Mouse (Mus musculus) layer of hippocampus, adult 9-10 months (tissue): ENCODE measurements at regions not wholly inside any gene's neighbourhood (a gene's known extent, or its start where the extent isn't known, plus 50 kb on each side); places are given as distances from the start of the nearest gene placed in this dataset.

Source experiments
- DNase-seq: peaks from one replicate; pipeline ENCODE4 v3.0.0; 2022; ENCODE audit warnings: low spot score

DNA sequence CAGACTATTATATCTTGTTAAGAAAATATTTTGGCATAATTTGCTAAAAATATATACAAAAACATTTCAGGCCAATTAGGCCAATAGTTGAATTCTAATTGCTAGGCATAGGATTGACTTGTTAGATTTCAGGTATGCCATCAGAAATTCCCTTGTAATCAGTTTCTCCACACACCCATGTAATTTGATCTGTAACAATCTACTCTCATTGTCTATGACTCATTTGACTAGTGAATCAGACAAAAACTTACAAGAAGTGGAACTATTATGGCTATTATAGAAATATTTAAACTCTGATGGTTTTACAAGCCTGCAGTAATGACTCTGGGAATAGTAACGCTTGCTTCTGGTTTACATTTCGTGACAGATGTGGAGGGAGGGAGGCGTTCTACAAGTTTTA lies 338.9 kb upstream of the Ptbp2 start:
- no peak for DNase-seq

- DNase-seq: no peak
Measured at GRCm38 (mm10) chr3:120083171-120083932, 299.1 kb upstream of the Ptbp2 start.

GRCm38 (mm10) chr3:120073528-120073927 lies 289.3 kb upstream of the Ptbp2 start:
- DNase-seq: no peak

DNA sequence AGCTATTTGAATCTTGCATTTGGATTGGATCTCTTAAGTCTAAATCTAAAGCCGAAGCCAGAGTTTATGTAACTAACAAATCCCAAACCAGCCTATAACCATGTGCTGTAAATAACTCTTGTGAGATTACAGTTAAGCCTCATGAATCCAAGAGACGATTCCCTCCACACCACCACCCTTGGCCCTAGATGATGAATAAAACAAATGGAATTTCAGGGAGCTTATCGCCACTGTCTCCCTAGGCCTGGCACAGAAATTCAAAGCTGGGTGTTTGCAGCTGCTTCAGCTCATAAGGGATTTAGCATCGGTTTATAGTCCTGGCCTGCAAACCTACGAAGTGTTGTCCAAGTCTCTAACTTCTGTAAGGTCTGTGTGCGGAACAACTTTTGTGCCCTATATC lies 281.4 kb upstream of the Ptbp2 start:
- DNase-seq: no peak

- DNase-seq: no peak
Measured at GRCm38 (mm10) chr3:120064854-120065480, 280.7 kb upstream of the Ptbp2 start.

DNA sequence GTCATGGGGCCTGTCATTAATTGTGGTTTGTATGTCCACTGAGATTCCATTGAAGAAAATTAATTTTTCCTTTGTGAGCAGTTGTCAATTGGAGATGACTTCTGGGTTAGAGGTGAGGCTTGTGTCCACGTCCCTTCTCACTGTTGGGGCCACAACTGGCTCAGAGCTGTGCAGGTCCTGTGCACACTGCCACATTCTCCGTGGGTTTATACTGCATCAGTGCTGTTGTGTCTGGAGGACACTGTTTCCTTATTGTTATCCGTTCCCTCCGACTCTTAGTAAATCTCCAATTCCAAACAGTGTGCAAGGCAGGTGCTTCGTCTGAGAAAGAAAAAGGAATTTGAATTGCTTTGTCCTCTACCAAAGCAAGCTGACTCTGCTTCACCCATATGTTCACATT lies 278.0 kb upstream of the Ptbp2 start:
- DNase-seq: no peak

DNA sequence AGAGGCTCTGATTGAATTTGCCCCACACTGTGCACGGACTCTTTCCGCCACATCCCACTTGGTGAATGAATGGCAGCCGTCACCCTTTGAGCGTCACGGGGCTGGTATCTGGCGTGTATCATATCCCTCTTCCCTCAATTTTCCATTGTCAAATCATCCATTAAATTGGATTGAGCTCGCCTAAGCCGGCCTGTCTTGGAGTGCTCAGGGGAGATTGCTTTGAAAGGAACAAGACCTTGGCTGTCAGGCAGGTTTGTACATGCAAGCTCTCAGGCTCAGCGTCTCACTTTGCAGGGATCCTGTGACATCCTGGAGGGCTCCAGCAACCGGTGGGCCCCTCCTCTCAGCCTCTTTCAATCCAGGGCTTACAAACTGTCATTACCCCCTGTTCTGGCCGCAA lies 275.7 kb upstream of the Ptbp2 start:
- DNase-seq: no peak

DNA sequence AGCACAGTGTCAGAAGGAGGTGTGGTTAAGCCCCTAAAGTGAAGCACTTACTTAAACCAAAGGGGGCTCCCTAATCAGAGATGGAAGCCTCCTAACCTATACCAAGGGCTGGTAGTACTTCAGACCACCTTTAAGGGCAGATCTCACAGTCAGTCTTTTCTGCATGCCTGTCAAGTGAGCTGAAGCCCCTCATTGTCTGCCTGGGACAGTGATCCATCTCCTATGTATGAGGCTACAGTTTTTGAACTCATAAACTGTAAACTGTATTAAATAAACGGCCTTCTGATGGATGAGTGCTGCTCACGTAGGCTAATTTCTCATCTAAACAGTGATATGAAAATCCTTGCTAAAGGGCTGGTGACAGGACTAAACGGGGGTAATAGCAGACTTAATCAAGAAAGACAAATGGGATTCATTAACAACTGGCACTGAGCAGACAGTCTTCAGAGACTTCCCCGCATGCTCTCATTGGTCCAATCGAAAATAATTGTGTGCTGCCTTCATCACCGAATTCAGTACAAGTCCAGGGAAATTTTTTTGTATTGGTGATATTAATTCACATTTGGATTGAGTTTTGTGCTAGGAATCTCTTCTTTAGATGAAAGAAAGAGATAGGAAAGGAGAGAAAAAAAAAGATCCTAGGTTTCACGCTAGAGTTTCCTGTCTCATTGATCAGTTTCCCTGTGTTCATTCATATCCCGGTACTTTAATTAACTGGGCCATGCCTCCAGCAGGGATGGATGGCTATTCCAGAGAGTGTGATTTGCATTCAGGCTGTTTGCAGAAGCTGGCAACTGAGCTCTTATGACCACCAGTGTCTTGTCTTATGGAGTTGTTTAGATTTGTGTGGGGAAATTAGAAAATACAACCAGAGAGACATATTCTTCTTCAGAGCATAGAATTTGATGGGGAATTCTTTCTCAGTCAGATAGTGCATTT lies 271.2 kb upstream of the Ptbp2 start:
- no peak for DNase-seq

- no peak for DNase-seq
Measured at GRCm38 (mm10) chr3:120047238-120047637, 263.0 kb upstream of the Ptbp2 start.

GRCm38 (mm10) chr3:120037526-120037925 lies 253.3 kb upstream of the Ptbp2 start:
- DNase-seq: no peak

- DNase-seq: no peak
Measured at GRCm38 (mm10) chr3:120019826-120020683, 235.8 kb upstream of the Ptbp2 start.

- DNase-seq: no peak
Measured at GRCm38 (mm10) chr3:120015376-120015775, 231.1 kb upstream of the Ptbp2 start.

- no peak for DNase-seq
Measured at GRCm38 (mm10) chr3:120011861-120012260, 227.6 kb upstream of the Ptbp2 start.

GRCm38 (mm10) chr3:120008110-120008509 lies 223.8 kb upstream of the Ptbp2 start:
- DNase-seq: no peak

- no peak for DNase-seq
Measured at GRCm38 (mm10) chr3:120004588-120004987, 220.3 kb upstream of the Ptbp2 start.

GRCm38 (mm10) chr3:120000281-120000680 lies 216.0 kb upstream of the Ptbp2 start:
- no peak for DNase-seq

GRCm38 (mm10) chr3:119996258-119996988 lies 212.2 kb upstream of the Ptbp2 start:
- DNase-seq: no peak

DNA sequence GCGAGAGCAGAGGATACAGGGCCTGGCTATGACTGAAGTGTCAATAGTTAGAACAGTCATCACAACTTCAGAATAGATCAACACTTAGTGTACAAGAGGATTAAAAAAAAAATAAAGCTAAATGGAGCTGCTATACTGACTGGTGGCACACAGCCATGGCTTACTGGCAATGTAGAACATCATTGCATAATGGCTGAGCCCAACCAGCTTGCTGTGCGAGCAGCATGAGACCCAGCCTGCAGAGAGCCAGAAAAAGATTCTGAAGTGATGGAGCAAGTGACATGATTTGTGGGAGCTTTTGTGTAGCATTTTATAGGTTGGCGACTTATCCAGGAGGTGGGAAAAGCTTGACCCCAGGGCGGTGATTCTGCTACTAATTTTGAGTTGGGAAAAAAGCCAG lies 211.5 kb upstream of the Ptbp2 start:
- no peak for DNase-seq

DNA sequence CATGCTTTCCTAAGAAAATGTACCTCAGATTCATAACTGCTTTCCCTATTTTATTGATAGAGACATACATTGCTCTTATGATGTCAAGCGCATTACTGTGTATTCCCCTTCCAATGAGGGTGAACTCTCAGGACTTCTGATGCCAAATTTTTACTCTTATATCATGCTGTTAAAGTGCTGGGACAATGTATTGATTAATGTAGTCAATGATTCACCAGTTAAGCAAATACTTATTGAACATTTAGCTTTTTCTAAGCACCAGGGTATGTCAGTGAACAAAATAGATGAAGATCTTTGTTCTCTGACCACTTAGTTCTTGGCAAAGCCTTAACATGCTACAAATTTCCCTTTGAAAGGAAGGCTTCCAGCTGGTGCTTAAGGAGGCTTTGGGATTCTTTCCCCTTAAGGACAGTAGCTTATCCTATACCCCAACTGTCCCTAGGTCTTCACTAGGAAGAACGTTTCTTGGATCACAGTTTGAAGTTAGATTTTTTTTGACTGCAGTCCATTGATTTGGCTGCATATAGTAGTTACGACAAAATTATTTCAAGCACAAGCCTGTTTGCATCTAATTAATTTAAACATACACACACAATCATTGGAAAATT lies 203.1 kb upstream of the Ptbp2 start:
- DNase-seq: no peak

DNA sequence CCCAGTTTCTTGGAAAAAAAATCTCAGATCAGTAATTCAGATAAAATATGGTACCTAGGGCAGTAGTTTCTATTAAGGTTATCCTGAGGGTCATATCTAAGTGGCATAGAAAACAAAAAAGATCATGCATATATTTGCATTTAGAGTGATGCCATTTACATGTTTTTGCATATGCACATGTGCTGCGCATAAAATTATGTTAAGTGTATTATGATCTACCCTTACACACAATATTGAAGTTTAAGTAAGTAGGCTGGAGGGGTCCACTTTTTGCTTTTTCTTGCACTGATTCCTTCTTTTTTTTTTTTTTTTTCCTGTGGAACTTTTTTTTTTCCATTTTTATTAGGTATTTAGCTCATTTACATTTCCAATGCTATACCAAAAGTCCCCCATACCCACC lies 193.1 kb upstream of the Ptbp2 start:
- DNase-seq: no peak

- DNase-seq: no peak
Measured at GRCm38 (mm10) chr3:119976363-119976762, 192.1 kb upstream of the Ptbp2 start.
